Mouse (Mus musculus) embryonic stem cell, embryonic (primary cell): Measurements from ENCODE around the gene Adcy2.

Source experiments
- CTCF ChIA-PET, 4 experiments: fragments of 300-600 bp in 2 of 4; fragments of 350-600 bp in 2 of 4; sonication (Branson Sonifier 250); formaldehyde crosslinking; loops; one replicate each; lab custom pipeline; 2022; ENCODE audit warnings: inconsistent platforms in 2 of 4; lab: Charles Lee
- POLR2A ChIA-PET, 4 experiments: fragments of 300-600 bp in 2 of 4; fragments of 350-600 bp in 2 of 4; sonication (Branson Sonifier 250); formaldehyde crosslinking; loops; one replicate each; lab custom pipeline; 2022; ENCODE audit warnings: antibody characterized with exemption in 4 of 4, inconsistent platforms in 1 of 4; lab: Charles Lee

The Adcy2 gene

DNA sequence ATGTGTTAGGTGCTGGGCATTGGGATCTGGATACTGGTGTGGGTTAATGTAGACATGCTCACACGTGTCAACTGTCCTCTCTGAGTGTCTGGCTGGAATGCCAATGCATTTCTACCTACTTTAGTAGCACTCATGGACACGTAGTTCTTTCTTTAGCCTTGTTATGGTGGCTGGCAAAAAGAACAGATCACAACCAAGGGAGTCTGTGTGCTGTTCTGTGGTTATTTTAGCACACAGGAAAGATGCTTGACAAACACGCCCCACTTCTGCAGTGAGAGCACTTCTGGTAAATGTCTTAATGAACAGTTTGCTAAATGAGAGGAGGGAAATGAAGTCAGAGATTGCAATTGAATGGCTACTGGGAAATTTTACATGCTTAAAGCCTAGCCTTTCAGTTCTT is 151.1 kb downstream of the Adcy2 start:
- CTCF ChIA-PET = no interaction called here

GRCm38 (mm10) chr13:68839517-68839916 is 159.8 kb downstream of the Adcy2 start:
- CTCF ChIA-PET = interaction anchor here in 2 of 4 experiments (0.5 to 0.6 kb wide), 2 partner anchors 46 to 702 kb away, joined by 3 read pairs; no protein-coding TSS in a partner anchor

More for the DNA sequence above, 151.1 kb downstream of the Adcy2 start:
- POLR2A ChIA-PET = no interaction called here

DNA sequence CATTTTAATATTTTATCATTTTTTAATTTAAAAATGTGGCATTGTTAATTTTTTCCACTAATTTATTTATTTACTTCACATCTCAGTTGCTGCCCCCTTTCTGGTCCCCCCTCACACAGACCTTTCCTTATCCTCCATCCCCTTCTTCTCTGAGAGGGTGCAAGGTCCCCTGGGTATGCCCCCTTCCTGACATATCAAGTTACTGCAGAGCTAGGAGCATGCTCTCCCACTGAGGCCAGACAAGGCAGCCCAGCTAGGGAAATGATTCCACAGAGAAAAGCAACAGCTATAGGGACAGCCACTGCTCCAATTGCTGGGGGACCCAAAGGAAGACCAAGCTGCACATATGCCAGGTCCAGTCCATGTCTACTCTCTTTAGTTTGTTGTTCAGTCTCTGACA is 163.2 kb downstream of the Adcy2 start:
- ChIA-PET CTCF (no interaction called here), POLR2A (no interaction called here)

More at GRCm38 (mm10) chr13:68839517-68839916, 159.8 kb downstream of the Adcy2 start:
- POLR2A ChIA-PET = interaction anchor here in 1 of 4 experiments (1.6 kb wide), 1 partner anchor 11 kb away, joined by 3 read pairs; no protein-coding TSS in a partner anchor

DNA sequence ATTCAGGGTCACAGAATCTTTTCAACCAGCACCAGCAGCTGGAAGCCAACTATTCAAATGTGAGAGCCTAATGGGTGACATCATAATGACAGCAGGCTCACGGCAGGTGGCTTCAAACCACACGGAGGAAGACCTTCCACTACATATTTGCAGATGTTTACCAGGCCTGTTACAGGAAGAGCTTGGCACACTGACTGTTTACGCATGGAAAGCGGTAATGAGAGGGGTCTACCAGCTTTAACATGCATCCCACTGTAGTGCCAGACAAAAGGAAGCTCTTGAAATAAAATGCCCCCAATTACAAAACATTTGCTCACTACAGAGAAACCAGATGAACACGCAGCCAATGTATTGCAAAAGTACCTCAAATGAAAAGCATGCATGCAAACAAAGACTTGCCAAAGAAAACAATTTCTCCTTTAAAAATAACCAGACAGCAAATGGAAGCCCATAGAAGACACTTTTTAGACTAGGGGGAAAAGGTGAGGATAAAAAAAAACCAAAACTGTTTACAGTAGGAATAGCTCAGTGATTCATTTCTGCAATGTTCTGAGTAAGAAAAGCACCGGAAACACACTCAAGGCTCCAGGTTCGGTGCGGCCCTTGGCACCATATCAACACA is 163.8 kb downstream of the Adcy2 start:
- ChIA-PET POLR2A (interaction anchor here in 2 of 4 experiments (0.6 kb wide), 2 partner anchors 531 to 991 kb away, joined by 3 to 5 read pairs; no protein-coding TSS in a partner anchor), CTCF (no interaction called here)

DNA sequence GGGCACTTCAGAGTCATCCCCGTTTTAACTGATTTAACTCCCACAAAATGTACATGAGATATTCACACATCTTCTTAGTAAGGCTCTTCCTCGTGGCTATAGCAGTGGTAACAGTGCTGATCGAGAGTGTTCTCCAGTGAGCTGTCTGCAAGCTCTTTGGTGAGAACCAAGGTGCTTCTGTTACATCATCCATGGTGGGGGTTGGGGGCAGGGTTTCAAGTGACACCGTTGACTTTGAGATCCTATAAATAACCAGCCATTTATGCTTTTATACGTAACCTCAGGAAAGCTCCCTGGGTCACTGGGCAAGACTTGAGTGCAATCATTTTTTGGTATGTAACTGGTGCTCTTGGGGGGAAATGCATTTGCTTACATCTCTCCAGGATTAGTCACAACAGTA is 167.2 kb downstream of the Adcy2 start:
- ChIA-PET POLR2A (interaction anchor here in 1 of 4 experiments (0.7 kb wide), 1 partner anchor 19 kb away, joined by 3 read pairs; no protein-coding TSS in a partner anchor), CTCF (no interaction called here)

DNA sequence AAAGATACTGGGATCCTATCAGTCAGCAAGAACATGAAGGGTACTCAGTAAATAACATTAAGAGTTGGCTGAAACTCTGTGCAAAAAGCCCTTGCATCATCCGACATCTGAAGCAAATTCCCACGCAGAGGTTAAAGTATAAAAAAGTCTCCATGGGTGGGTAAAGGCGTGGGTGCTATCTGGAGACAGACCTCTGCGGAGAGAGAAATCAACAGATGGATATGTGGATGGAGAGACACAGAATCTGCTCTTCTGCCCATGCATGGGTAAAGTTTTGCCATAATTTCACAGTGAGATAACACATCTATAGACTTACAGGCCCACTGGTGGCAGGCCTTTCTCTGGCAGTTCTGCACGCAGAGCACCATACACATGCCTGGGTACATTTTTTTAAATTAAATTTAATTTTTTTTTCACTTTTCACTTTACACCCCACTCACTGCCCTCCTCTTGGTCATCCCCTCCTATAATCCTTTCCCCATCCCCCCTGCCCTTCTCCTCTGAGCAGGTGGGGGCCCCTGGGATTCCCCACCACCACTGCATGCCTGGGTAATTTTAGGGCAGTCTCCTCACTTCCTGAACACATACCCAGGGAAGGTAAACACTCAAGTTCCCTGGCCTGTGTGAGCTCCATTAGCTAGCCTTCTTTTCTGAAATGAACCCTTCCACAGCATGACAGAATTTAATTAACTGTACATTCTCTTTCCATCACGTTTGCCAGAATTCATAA is 169.1 kb downstream of the Adcy2 start:
- POLR2A ChIA-PET = no interaction called here
- CTCF ChIA-PET = no interaction called here

DNA sequence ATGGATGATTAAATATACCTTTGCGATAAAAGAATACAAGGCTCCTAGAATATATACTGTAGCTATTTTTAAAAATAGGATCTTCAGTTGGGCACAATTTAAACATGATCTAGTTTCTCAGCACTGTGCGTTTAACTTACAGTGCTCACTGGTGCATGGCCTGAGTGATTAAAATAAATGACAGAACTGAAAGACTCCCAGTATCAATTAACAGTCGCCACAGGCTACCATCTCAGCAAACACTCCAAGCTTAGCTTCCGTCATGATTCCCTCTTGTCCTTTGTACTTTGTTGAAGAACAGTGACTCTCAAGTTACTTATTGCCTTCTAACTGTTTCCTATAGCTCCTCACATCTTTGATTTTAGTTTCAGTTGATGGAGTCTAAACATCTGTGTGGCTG is 170.9 kb downstream of the Adcy2 start:
- ChIA-PET CTCF (no interaction called here), POLR2A (interaction anchor here in 1 of 4 experiments (1.3 kb wide), 1 partner anchor 11 kb away, joined by 3 read pairs; no protein-coding TSS in a partner anchor)

DNA sequence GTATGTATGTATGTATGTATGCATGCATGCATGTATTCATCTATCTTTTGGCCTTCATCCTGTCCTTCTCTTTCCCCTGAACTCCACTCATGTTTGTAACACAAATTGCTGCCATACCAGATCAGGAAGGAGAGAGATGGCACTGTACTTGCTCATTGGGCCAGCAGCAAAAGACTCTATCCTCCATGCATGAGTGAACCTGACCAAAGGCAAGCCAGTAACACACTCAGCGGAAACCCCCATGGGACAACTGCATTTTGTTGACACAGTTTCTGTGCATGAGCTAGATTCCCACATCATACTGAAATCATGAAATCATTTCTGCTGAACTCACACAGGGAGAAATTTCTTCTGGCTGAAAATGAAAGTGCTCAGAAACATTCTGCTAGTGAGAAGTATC is 172.9 kb downstream of the Adcy2 start:
- CTCF ChIA-PET = no interaction called here

GRCm38 (mm10) chr13:68820858-68821579 is 178.3 kb downstream of the Adcy2 start:
- ChIA-PET CTCF (interaction anchor here in 1 of 4 experiments (0.6 kb wide), 1 partner anchor 835 kb away, joined by 8 read pairs; no protein-coding TSS in a partner anchor), POLR2A (no interaction called here)

More for the DNA sequence above, 172.9 kb downstream of the Adcy2 start:
- POLR2A ChIA-PET = no interaction called here

- CTCF ChIA-PET = no interaction called here
- POLR2A ChIA-PET = no interaction called here
Measured at GRCm38 (mm10) chr13:68815704-68816477, 183.4 kb downstream of the Adcy2 start.

GRCm38 (mm10) chr13:68811185-68811584 is 188.2 kb downstream of the Adcy2 start:
- ChIA-PET CTCF (no interaction called here), POLR2A (no interaction called here)

GRCm38 (mm10) chr13:68799777-68800176 is 199.6 kb downstream of the Adcy2 start:
- POLR2A ChIA-PET = interaction anchor here in 1 of 4 experiments (0.7 kb wide), 1 partner anchor 666 kb away, joined by 3 read pairs; no protein-coding TSS in a partner anchor
- CTCF ChIA-PET = interaction anchor here in 1 of 4 experiments (0.8 to 1.2 kb wide), 2 partner anchors 91 to 661 kb away, joined by 3 to 4 read pairs; no protein-coding TSS in a partner anchor

DNA sequence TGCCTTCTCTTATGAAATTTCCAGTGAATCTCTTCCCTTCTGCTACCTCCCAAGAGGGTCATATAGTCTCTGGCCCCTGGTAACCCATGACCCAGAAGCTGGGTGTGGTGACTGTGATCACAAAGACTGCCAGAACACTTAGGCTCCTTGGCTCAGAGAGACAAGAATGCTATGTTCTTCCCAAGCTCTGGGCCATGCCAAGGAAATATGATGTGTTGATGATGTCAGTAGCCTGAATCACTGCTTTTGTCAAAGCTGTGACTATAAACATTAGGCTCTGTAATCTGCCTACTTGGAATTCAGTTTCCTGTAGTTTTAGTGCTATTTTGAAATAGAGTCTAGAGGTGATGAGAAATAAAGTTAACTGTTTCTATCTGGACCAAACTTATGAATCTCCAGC is 206.1 kb downstream of the Adcy2 start:
- ChIA-PET POLR2A (no interaction called here), CTCF (interaction anchor here in 2 of 4 experiments (0.7 to 1.0 kb wide), 2 partner anchors 46 to 196 kb away, joined by 3 read pairs; partner anchors contain the start of gene 1700001L19Rik (in 1 of the 2))

GRCm38 (mm10) chr13:68787286-68788061 is 211.9 kb downstream of the Adcy2 start:
- ChIA-PET POLR2A (no interaction called here), CTCF (interaction anchor here in 1 of 4 experiments (0.5 kb wide), 1 partner anchor 194 kb away, joined by 4 read pairs; no protein-coding TSS in a partner anchor)

- ChIA-PET CTCF (interaction anchor here in 3 of 4 experiments (0.6 to 1.6 kb wide), 3 partner anchors 11 to 734 kb away, joined by 3 to 6 read pairs (median 4); no protein-coding TSS in a partner anchor), POLR2A (no interaction called here)
Measured at GRCm38 (mm10) chr13:68783096-68783495, 216.2 kb downstream of the Adcy2 start.

DNA sequence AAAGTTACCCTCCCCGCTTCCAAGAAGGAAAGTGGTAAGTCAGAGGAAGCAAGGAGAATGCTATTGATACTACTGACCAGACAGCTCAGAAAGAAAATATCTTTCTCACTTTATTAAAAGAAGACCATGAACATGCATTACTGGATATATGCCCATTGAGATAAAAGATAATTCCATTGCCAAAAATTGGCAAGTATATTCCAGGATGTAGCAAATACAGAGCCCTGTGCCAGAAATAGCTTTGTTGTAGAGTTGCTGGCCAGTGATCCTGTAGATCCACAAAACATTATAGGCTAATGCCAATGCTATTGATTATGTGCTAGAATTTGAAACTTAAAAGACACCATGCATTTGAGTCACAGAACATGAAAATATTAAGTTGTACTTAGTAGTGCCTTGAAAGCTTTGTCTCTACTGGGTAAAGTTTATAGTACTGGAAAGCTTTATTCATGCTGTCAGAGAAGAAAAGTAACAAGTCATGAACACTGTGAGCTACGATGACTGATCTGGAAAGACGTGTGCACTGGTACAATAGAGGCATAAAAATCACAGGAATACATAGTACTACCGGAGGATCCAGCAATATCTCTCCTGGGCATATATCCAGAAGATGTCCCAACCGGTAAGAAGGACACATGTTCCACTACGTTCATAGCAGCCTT is 221.2 kb downstream of the Adcy2 start:
- POLR2A ChIA-PET = no interaction called here
- CTCF ChIA-PET = no interaction called here

DNA sequence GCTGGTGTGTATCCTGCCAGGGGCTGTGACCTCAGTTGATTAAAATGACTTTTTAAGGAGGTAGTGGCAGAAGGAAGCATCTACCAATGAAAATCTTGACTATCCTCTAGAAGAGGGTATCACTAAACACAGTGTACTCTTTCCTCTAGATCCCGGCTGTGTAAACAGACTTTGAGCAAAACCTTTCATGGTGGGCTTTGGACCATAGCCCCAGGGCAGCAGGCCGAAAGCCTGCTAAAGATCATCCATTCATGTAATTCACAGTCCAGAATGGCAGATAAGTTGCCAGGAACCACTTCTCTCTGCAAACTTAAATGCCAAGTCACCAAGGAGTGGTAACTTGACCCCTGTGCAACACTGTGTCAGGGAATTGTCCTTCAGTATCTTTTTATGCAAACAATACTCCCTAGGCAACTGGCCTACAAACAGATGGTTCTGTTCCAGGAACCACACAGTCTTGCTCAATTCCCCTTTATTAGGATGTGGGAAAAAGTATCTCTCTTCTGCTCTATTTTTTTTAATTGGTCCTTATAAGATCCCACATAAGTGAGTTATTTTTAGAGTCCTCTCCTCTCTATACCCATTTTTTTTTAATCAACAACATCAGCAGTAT is 225.6 kb downstream of the Adcy2 start:
- ChIA-PET POLR2A (no interaction called here), CTCF (no interaction called here)
